Mouse (Mus musculus): Measurements from ENCODE around the gene Arid1a.

DNA sequence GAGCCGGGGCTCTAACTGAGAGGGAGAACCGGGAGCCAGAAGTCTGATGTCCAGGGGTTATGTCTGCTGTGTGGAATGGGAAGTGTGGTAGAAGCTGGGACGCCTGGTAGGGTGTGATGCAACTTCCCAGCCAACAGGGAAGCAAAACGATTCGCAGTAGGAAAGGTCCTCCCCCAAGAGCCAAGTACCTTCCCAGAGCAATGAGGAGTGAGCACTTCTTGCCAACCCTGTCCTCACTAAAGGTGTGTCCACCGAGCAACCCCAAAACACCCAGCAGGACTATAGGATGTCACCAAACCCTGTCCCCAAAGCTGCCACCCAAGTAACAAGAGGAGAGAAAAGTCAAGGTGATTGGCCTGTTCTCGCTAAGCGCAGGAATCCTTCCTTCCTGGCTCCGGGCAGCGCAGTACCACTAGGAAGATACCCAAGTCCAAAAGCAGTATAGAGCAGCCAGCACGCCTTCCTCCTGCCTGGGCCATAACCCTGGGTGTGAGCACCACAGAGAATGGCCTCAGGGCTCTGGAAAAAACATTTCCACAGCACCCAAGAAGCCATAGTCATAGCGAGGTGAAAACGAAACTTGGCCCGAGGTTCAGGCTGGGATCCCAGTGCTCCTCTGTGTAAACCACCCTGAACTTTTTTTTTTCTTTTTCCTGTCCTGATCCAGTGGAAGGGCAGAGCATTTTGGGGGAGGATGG, 125.3 kb downstream of the Arid1a start:
- TF ChIP-seq POLR2A (IDR thresholded peaks at IDR 0.05; ENCODE audit: low read depth, low read length) (no peak), CTCF (IDR thresholded peaks at IDR 0.05; ENCODE audit: extremely low read depth, insufficient read length, insufficient replicate concordance, low read depth, low read length) (no peak)
